Mouse (Mus musculus) heart, embryonic 11.5 days (tissue): ENCODE results near the gene Kcnd2. TPM values are rescaled to one million over a fixed set of nuclear protein-coding genes. Genes with fewer than 3 reads are reported as not detected.

Experiments
- ATAC-seq: fragments of 200-750 bp; cut with Nextera tagmentation; replicated peaks from 2 replicates; pipeline ENCODE4 v1.8.0; 2017; ENCODE audit warnings: moderate library complexity; ENCODE audit not compliant: insufficient number of reproducible peaks, low FRiP score, low TSS enrichment
- H3K27ac ChIP-seq: fragments of 300-500 bp; sonication (generic); 2 replicates; pipeline ENCODE4 v1.5.1; 2014; ENCODE audit warnings: mild to moderate bottlenecking, low read depth, low read length
- H3K27me3 ChIP-seq: fragments of 300-500 bp; sonication (generic); 2 replicates; pipeline ENCODE4 v1.6.1; 2014; ENCODE audit warnings: mild to moderate bottlenecking, low read length, mixed read lengths; ENCODE audit not compliant: control insufficient read depth, insufficient read depth
- H3K36me3 ChIP-seq: fragments of 300-500 bp; sonication (generic); 2 replicates; pipeline ENCODE4 v1.6.1; 2014; ENCODE audit warnings: mild to moderate bottlenecking, low read length, moderate library complexity, mixed read lengths; ENCODE audit not compliant: control insufficient read depth, insufficient read depth
- H3K4me1 ChIP-seq: fragments of 300-500 bp; sonication (generic); 2 replicates; pipeline ENCODE4 v1.6.1; 2014; ENCODE audit warnings: low read length; ENCODE audit not compliant: control insufficient read depth, insufficient read depth
- H3K4me2 ChIP-seq: fragments of 300-500 bp; sonication (generic); 2 replicates; pipeline ENCODE4 v1.6.1; 2014; ENCODE audit warnings: mild to moderate bottlenecking, moderate library complexity
- H3K4me3 ChIP-seq: fragments of 300-500 bp; sonication (generic); 2 replicates; pipeline ENCODE4 v1.5.1; 2014; ENCODE audit warnings: low read depth, low read length
- H3K9ac ChIP-seq: fragments of 300-500 bp; sonication (generic); 2 replicates; pipeline ENCODE4 v1.6.1; 2014; ENCODE audit warnings: mild to moderate bottlenecking, low read depth, low read length, moderate library complexity
- H3K9me3 ChIP-seq: fragments of 300-500 bp; sonication (generic); replicated peaks from 2 replicates; pipeline ENCODE4 v1.6.1; 2016; ENCODE audit warnings: low read length; ENCODE audit not compliant: control insufficient read depth
- WGBS: fragments of 180-500 bp; shearing (Covaris S2); extraction: QIAGEN DNeasy Blood & Tissue Kit; methylation state at CpG from one replicate; pipeline ENCODE4 v1.1.7; 2014; ENCODE audit not compliant: insufficient replicate concordance; 5-methylcytosine and 5-hydroxymethylcytosine counted together
- polyA plus RNA-seq: library from polyadenylated mRNA; unstranded; fragments of >200 nt; fragmentation: Nextera tagmentation; extraction: Ambion mirVana; gene quantifications from 2 replicates; pipeline ENCODE4 v1.2.1, GENCODE M21; 2014

Gene Kcnd2
- 1.8 and 1.9 TPM in 2 replicates for polyA plus RNA-seq

- H3K9ac ChIP-seq: peak within 1 kb of the TSS; percentile 65
- peaks cover 19% of the 10 kb centered on the region for H3K27me3 ChIP-seq
- H3K4me2 ChIP-seq: peak within 1 kb of the TSS; percentile 96
- 10% methylated on average over 34 of the region's 34 CpGs for WGBS
- H3K36me3 ChIP-seq: no peaks in the 10 kb centered on the region
- no peak within 1 kb of the TSS for H3K27ac ChIP-seq
- ATAC-seq: 0 out of 2 replicates have a peak, but pooled peaks have one; percentile 40
- 0 out of 2 replicates have a peak, but pooled peaks cover 3% of the 10 kb centered on the region for H3K4me1 ChIP-seq
- H3K9me3 ChIP-seq: no peaks in the 10 kb centered on the region
- H3K4me3 ChIP-seq: peak within 1 kb of the TSS; percentile 69
Measured at GRCm38 (mm10) chr6:21215491-21216191, at the start of gene Kcnd2. Gene Kcnd2, plus strand, starts transcription at chr6:21215503.

DNA sequence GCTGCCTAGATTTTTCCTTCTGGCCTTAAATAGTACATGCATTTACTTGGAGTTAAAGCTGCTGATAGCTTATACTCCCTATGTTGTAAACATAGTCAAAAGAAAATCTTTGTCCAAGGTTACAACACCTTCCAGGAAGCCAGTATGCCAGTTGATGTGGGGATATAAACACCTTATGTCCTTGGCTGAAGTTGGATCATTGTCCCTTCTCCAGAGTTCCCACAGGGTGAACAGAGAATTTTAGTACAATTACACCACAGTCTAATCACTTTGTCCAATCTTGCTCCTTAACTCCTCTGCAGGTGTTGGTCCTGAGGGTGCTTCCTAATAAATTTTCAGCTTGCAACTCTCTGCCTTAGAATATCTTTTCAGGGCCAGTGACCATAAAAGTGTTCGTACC is 48.7 kb upstream of the Kcnd2 start:
- Histone ChIP-seq H3K27me3 (no peaks in the 10 kb centered on the region), H3K4me2 (no peak overlapping the region), H3K4me3 (no peak overlapping the region), H3K9ac (no peak overlapping the region), H3K27ac (no peak overlapping the region), H3K4me1 (no peaks in the 10 kb centered on the region), H3K9me3 (no peaks in the 10 kb centered on the region), H3K36me3 (no peaks in the 10 kb centered on the region)
- no peak for ATAC-seq
- WGBS: 82% methylated on average over 1 of the region's 1 CpGs

DNA sequence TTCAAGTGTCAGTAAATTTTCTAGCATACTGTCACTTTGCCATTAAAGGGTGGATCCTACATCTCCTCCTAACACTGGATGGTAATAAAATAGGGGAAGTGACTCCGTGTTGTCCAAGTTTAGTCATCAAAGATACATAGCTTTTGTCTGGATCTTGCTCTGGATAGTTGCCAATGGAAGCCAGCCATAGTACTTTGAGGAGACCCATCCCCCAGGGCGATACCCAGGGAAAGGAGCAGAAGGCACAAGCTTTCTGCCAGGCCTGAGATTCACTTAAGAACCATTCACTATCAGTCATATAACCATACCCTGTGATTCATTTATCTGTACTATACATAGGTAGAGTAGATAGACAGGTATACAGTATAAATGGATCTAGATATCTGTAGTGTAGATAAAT is 20.0 kb upstream of the Kcnd2 start:
- Histone ChIP-seq H3K9me3 (no peaks in the 10 kb centered on the region), H3K4me1 (no peaks in the 10 kb centered on the region), H3K4me3 (no peak overlapping the region), H3K36me3 (no peaks in the 10 kb centered on the region), H3K9ac (no peak overlapping the region), H3K4me2 (no peak overlapping the region), H3K27ac (no peak overlapping the region), H3K27me3 (no peaks in the 10 kb centered on the region)
- WGBS: 60% methylated on average over 2 of the region's 2 CpGs
- no peak for ATAC-seq

- Histone ChIP-seq H3K36me3 (no peaks in the 10 kb centered on the region), H3K4me1 (0 out of 2 replicates have a peak, but pooled peaks cover 3% of the 10 kb centered on the region), H3K9ac (peak overlapping the region; percentile 65; the same call in 1 of the 2 replicates), H3K27ac (no peak overlapping the region), H3K4me2 (peak overlapping the region; percentile 96), H3K4me3 (peak overlapping the region; percentile 69), H3K9me3 (no peaks in the 10 kb centered on the region), H3K27me3 (peaks cover 19% of the 10 kb centered on the region)
- WGBS: 2% methylated on average over 29 of the region's 29 CpGs
- ATAC-seq: peak; percentile 55; the same call in 1 of the 2 replicates
Measured at GRCm38 (mm10) chr6:21213865-21214672, 1.2 kb upstream of the Kcnd2 start.

DNA sequence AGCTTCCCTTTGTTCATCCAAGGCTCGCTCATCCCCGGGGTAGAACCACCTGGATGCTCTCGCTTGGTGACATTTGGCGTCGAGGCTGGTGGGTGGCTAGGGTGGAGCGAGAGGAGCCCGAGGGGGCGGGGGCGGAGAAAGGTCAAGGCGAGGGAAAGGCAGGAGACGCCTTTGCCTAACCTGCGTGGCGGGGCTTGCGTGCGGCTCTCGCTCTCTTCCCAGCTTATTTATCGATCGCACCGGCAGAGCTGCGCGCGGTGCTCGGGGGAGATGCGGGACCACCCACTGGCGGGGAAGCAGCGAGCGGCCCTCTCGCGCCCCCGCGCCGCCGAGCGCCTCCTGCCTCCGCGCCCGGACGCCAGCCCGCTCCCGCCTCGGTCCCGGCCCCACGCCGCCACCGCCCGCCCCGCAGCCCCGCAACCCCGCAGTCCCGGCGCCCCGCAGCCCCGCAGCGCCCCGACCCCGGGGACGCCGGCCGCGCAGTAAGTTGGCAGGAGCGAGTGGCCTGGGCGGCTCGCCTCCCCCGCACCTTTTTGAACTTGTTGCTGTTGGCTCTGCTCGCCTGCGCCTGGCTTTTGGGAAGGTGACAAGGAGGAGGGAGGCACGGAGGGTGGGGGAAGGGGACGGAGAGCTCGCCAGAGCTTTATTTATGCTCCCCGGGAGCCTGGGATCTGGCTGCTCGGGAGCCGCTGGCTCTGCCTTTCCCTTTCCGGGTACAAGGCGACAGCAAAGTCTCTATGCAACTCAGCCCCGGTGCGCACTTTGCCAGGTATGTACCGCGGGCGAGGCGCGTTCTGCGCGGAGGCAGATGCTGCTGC is 421 bp upstream of the Kcnd2 start:
- Histone ChIP-seq H3K4me2 (peak overlapping the region; percentile 96), H3K27me3 (peaks cover 19% of the 10 kb centered on the region), H3K9ac (peak overlapping the region; percentile 65), H3K27ac (no peak overlapping the region), H3K4me1 (0 out of 2 replicates have a peak, but pooled peaks cover 3% of the 10 kb centered on the region), H3K9me3 (no peaks in the 10 kb centered on the region), H3K4me3 (peak overlapping the region; percentile 69), H3K36me3 (no peaks in the 10 kb centered on the region)
- WGBS: 1% methylated on average over 59 of the region's 83 CpGs
- ATAC-seq: peak; percentile 57

DNA sequence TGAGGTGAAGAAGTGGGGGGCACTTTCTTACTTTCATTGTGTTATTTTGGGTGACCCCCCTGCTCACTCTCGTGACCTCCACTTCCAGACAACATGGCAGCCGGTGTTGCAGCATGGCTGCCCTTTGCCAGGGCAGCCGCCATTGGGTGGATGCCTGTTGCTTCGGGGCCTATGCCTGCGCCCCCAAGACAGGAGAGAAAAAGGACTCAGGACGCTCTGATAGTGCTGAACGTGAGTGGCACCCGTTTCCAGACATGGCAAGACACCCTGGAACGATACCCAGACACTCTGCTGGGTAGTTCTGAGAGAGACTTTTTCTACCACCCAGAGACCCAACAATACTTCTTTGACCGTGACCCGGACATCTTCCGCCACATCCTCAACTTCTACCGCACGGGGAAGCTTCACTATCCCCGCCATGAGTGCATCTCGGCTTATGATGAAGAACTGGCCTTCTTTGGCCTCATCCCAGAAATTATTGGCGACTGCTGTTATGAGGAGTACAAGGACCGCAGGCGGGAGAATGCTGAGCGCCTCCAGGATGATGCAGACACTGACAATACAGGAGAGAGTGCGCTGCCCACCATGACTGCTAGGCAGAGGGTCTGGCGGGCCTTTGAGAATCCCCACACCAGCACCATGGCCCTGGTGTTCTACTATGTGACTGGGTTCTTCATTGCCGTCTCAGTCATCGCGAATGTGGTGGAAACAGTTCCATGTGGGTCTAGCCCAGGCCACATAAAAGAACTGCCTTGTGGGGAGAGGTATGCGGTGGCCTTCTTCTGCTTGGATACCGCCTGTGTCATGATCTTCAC is 1.1 kb downstream of the Kcnd2 start:
- WGBS: 82% methylated on average over 27 of the region's 27 CpGs
- H3K27ac ChIP-seq: no peak overlapping the region
- no peak overlapping the region for H3K9ac ChIP-seq
- peak overlapping the region; percentile 96; the same call in 1 of the 2 replicates for H3K4me2 ChIP-seq
- no peak for ATAC-seq
- no peaks in the 10 kb centered on the region for H3K36me3 ChIP-seq
- no peaks in the 10 kb centered on the region for H3K9me3 ChIP-seq
- no peak overlapping the region for H3K4me3 ChIP-seq
- 0 out of 2 replicates have a peak, but pooled peaks cover 3% of the 10 kb centered on the region for H3K4me1 ChIP-seq
- H3K27me3 ChIP-seq: peaks cover 19% of the 10 kb centered on the region

GRCm38 (mm10) chr6:21217156-21217555 is 1.9 kb downstream of the Kcnd2 start:
- H3K9me3 ChIP-seq: no peaks in the 10 kb centered on the region
- no peaks in the 10 kb centered on the region for H3K36me3 ChIP-seq
- H3K4me3 ChIP-seq: no peak overlapping the region
- H3K27ac ChIP-seq: no peak overlapping the region
- 0 out of 2 replicates have a peak, but pooled peaks cover 3% of the 10 kb centered on the region for H3K4me1 ChIP-seq
- no peak overlapping the region for H3K9ac ChIP-seq
- no peak for ATAC-seq
- H3K27me3 ChIP-seq: peaks cover 19% of the 10 kb centered on the region
- WGBS: 88% methylated on average over 10 of the region's 10 CpGs
- H3K4me2 ChIP-seq: no peak overlapping the region
